Mouse (Mus musculus) adrenal gland, postnatal 36 days (tissue): Measurements from ENCODE around the gene Exoc3. TPM values are rescaled to one million over a fixed set of nuclear protein-coding genes. Genes with fewer than 3 reads are reported as not detected.
A peak's percentile ranks its signal among the peaks of the same experiment; 100 is the strongest.

Experiments
- DNase-seq, 2 experiments: peaks; one replicate each; pipeline ENCODE4 v3.0.0; 2021; ENCODE audit warnings: mixed read lengths in 1 of 2
- total RNA-seq, 2 experiments: library from RNA; stranded (reverse); gene quantifications; 2 replicates each; pipeline ENCODE4 v1.2.3; 2021

The Exoc3 gene
- total RNA-seq, 2 experiments from 2014 or later = 60.9 to 67.5 TPM

DNA sequence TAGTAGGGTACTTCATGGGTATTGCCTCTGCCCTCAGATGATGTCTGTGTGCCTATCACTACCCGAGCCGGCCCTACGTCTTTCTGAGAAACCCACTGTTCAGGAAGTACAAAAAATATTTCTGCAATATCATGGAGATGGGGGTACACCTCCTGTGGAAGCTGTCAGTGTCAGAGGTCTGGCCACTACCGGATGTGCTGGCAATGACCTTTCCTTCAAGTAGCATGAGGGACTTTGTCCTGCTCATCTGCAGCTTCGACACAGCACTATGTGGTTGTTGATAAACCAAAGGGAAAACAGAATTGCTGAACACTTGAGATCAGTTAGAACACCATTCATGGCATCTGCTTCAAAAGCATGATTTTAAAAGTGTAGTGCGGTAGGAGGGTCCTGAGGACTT lies 67.7 kb downstream of the Exoc3 start:
- no peak for DNase-seq

DNA sequence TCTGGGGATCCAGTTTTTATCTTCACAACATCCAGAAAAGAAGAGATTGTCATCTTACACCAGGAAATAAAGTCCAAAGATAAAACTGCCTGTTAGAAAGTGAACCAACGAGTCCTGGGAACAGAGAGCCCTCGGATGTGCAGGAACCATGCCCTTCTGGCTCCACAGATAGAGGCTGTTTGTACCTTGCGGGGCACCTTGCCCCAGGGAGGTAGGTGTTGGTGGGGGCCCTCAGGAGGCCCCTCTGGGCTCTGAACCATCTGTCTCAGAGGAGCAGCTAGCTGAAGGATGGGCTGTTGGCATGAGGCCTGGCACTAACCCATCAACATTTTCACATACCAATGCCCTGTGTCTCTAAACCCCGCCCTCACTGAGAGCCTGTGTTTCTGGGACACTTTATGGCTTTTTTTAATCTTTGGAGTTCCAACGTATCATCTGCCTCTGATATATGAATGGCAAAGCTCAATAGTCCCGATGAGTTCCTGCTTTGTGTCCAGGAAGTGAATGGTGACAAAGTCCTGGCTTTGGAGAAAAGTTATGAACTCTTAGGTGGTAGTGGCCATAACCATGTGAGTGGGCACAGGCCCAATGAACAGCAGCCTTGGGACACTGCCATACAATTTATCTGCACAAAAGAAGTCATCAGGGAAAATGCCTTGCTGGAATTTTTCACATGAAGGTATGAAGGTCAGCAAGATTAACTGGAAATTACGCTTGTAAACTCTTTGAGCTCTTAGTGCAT lies 69.5 kb downstream of the Exoc3 start:
- no peak for DNase-seq

DNA sequence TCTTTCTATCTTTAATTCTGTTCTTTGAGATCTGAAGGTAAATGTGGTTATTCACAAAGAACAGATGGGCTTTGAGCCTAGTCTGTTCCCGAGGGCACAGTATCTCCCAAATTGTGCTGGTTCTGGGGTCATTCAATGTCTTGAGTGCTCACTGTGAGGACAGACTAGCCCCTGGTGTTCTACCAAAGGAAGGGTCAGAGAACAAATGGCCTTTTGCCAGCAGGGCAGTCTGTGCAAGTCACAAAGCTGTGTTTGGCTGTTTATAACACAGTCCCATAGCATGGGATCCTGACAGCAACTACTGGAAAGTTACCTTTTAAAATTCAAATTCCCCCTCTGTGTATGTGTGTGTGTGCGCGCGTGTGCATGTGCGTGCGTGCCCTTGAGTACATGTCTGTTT lies 78.6 kb downstream of the Exoc3 start:
- DNase-seq = no peak

- no peak for DNase-seq
These were observed 81.0 kb downstream of the Exoc3 start for GRCm38 (mm10) chr13:74127571-74127970.

DNA sequence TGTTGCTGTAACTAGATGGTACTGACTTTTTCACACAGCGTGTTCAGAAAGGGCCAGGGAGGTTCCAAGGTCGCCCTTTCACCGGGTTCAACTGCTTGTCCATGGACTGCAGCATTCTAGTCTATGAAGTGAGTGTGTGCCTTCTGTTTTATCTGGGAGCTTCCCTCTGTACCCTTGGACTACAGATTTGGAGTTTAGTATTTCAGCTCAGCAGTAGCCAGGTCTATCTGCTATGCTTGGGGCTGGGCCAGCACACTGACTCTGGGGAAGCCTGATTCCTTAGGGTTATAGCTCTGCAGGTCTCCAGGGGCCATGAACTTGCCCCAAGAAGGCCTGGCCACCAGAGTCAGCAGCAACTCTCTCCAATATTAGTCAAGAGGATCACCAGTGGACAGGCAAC lies 85.9 kb downstream of the Exoc3 start:
- no peak for DNase-seq

- DNase-seq = no peak
These were observed 86.7 kb downstream of the Exoc3 start for GRCm38 (mm10) chr13:74121795-74122330.

- DNase-seq = peak; percentile 52 to 61
These were observed 87.4 kb downstream of the Exoc3 start, which contains the start of gene Slc9a3 for GRCm38 (mm10) chr13:74121141-74121602. Slc9a3 (plus strand) TSS chr13:74121457.

Other genes starting within 250 kb of the Exoc3 start
- gene Zdhhc11, start 244.9 kb downstream of the Exoc3 start, total RNA-seq = not detected
- gene Tppp, start 199.3 kb downstream of the Exoc3 start, total RNA-seq = 10 to 100 TPM; 10.1 to 14.2 TPM
- gene Cep72, start 146.4 kb downstream of the Exoc3 start, total RNA-seq = 1 to 10 TPM; 4.1 to 6.5 TPM
- gene Slc9a3, start 87.3 kb downstream of the Exoc3 start, total RNA-seq = under 1 TPM; 0.10 to 0.20 TPM
- 1 to 10 TPM in 1 of 2 experiments, under 1 TPM in 1; 0.89 to 1.3 TPM for gene Ahrr, start 83.6 kb upstream of the Exoc3 start, total RNA-seq
- gene Pdcd6, start 108.8 kb upstream of the Exoc3 start, total RNA-seq = 100 to 1,000 TPM; 133 to 173 TPM
- gene Sdha, start 141.5 kb upstream of the Exoc3 start, total RNA-seq = 100 to 1,000 TPM; 611 to 702 TPM
- 10 to 100 TPM; 58.0 to 58.1 TPM for gene Ccdc127, start 141.6 kb upstream of the Exoc3 start, total RNA-seq
- gene Lrrc14b, start 155.3 kb upstream of the Exoc3 start, total RNA-seq = under 1 TPM; 0.23 to 0.36 TPM
- gene Zfp72, start 182.1 kb upstream of the Exoc3 start, total RNA-seq = 1 to 10 TPM; 2.5 to 3.8 TPM
- 1,000 to 10,000 TPM in 1 of 2 experiments, 100 to 1,000 TPM in 1; 827 to 1,288 TPM for gene Ftl1-ps1, start 191.0 kb upstream of the Exoc3 start, total RNA-seq